Mouse (Mus musculus): ENCODE measurements around the gene Sfxn2.

- TF ChIP-seq POLR2A (IDR thresholded peaks at IDR 0.05; ENCODE audit: extremely low read depth, insufficient read depth, low read length) (no peak), CTCF (IDR thresholded peaks at IDR 0.05; ENCODE audit: extremely low read depth, insufficient read depth, low read length) (no peak)
Measured at GRCm38 (mm10) chr19:46639496-46639895, 66.3 kb downstream of the Sfxn2 start.

All from cortical plate, adult 2 months (tissue).